15 mouse cellular contexts compared by ENCODE assay signal in the genomic region with DNA sequence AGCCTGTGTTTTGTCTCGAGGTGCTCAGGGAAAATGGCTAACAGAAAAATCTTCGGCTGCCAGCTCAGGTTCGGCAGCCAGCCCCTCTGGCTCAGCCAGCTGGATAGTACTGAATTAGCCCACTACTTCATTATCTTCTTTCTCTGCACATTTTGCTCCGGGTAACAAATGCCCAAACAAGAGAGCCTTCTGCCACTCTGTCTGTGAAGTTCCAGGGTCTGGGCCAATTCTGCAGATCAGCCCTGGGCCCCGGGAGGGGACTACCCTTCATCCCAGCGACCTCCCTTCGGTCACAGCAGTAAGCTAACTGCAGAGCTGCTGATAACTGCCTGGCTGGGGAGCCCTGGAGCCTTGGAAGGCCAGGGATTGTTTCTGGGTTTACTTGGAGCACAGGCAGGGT.
DNase-seq lines count a peak whose midpoint lies in the region; ATAC-seq and TF ChIP-seq lines count a peak whose summit lies in the region.
"Had no signal": no experiment of that assay in that cellular context is flagged by ENCODE, and none has a peak within 500 bp of the region (broad histone marks: within the 10 kb centered on the region; RNA-seq: fewer than 3 reads in every experiment).

No protein-coding gene starts in this region.

- no peak overlapping the region for H3K4me3 ChIP-seq in forebrain, embryonic 14.5 days (ENCODE audit: low read depth, low read length)
- no peak overlapping the region for H3K4me3 ChIP-seq in forebrain, embryonic 12.5 days (replicated peaks)
- H3K4me3 ChIP-seq in hindbrain, postnatal 0 days (ENCODE audit: low read length), result no peak overlapping the region
- no peak overlapping the region for H3K4me3 ChIP-seq in hindbrain, embryonic 11.5 days (ENCODE audit: low read depth, low read length)
- no peak overlapping the region for H3K4me3 ChIP-seq in stomach, postnatal 0 days (ENCODE audit: low read depth, low read length)
- H3K4me3 ChIP-seq: heart, embryonic 13.5 days; megakaryocyte, embryonic 14.5 days had no signal

- no peak for TF ChIP-seq EP300 in stomach, postnatal 0 days (optimal IDR thresholded peaks at IDR 0.05)

- no peaks in the 10 kb centered on the region for H3K9me3 ChIP-seq in forebrain, embryonic 14.5 days (replicated peaks; ENCODE audit: control insufficient read depth, low read length)
- no peaks in the 10 kb centered on the region for H3K9me3 ChIP-seq in forebrain, embryonic 12.5 days
- H3K9me3 ChIP-seq in hindbrain, postnatal 0 days (ENCODE audit: low read length), result no peaks in the 10 kb centered on the region
- H3K9me3 ChIP-seq in hindbrain, embryonic 11.5 days (ENCODE audit: control insufficient read depth, low read length), result no peaks in the 10 kb centered on the region
- no peaks in the 10 kb centered on the region for H3K9me3 ChIP-seq in stomach, postnatal 0 days (ENCODE audit: control insufficient read depth, low read length)
- H3K9me3 ChIP-seq: heart, embryonic 13.5 days had no signal

- H3K4me1 ChIP-seq in forebrain, embryonic 14.5 days (ENCODE audit: control insufficient read depth, insufficient read depth, low read length), result no peaks in the 10 kb centered on the region
- no peaks in the 10 kb centered on the region; the same call in 1 of the 2 replicates for H3K4me1 ChIP-seq in forebrain, embryonic 12.5 days
- no peaks in the 10 kb centered on the region for H3K4me1 ChIP-seq in hindbrain, postnatal 0 days (ENCODE audit: insufficient read depth, low read length)
- H3K4me1 ChIP-seq in hindbrain, embryonic 11.5 days (replicated peaks; ENCODE audit: control insufficient read depth, insufficient read depth, low read length), result no peaks in the 10 kb centered on the region
- no peaks in the 10 kb centered on the region for H3K4me1 ChIP-seq in stomach, postnatal 0 days (replicated peaks; ENCODE audit: control insufficient read depth, insufficient read depth)
- H3K4me1 ChIP-seq: megakaryocyte, embryonic 14.5 days had no signal

- TF ChIP-seq CTCF in hindbrain, postnatal 0 days (IDR thresholded peaks at IDR 0.05; ENCODE audit: low read depth), result no peak
- no peak for TF ChIP-seq CTCF in stomach, postnatal 0 days (IDR thresholded peaks at IDR 0.05; ENCODE audit: low read depth)

- H3K27me3 ChIP-seq in forebrain, embryonic 14.5 days (replicated peaks; ENCODE audit: control insufficient read depth, insufficient read depth, low read length), result no peaks in the 10 kb centered on the region
- no peaks in the 10 kb centered on the region for H3K27me3 ChIP-seq in forebrain, embryonic 12.5 days
- no peaks in the 10 kb centered on the region for H3K27me3 ChIP-seq in hindbrain, postnatal 0 days (ENCODE audit: insufficient read depth, low read length)
- H3K27me3 ChIP-seq in hindbrain, embryonic 11.5 days (ENCODE audit: control insufficient read depth, insufficient read depth, low read length), result no peaks in the 10 kb centered on the region
- no peaks in the 10 kb centered on the region for H3K27me3 ChIP-seq in stomach, postnatal 0 days (ENCODE audit: control insufficient read depth, insufficient read depth, low read length)
- H3K27me3 ChIP-seq: heart, embryonic 13.5 days; megakaryocyte, embryonic 14.5 days had no signal

- peak; percentile 64 for DNase-seq in forebrain, embryonic 14.5 days (ENCODE audit: low spot score)
- peak; percentile 47 for DNase-seq in hindbrain, postnatal 0 days (ENCODE audit: low spot score)
- no peak for DNase-seq in hindbrain, embryonic 11.5 days (ENCODE audit: low spot score)
- peak; percentile 11 for DNase-seq in right cerebral cortex, postnatal 4 days
- no peak for DNase-seq in right cerebral cortex, adult 18-20 months
- DNase-seq in stomach, postnatal 0 days (ENCODE audit: low spot score), result no peak
- no peak for DNase-seq in liver
- DNase-seq: embryo, embryonic 11 days; gastrocnemius, postnatal 25 days had no signal

- no peak overlapping the region for H3K9ac ChIP-seq in forebrain, embryonic 14.5 days (ENCODE audit: low read length)
- no peak overlapping the region for H3K9ac ChIP-seq in forebrain, embryonic 12.5 days
- H3K9ac ChIP-seq in hindbrain, postnatal 0 days (replicated peaks; ENCODE audit: low read length), result no peak overlapping the region
- no peak overlapping the region for H3K9ac ChIP-seq in hindbrain, embryonic 11.5 days (ENCODE audit: low read depth, low read length)
- H3K9ac ChIP-seq in stomach, postnatal 0 days (ENCODE audit: low read length), result peak overlapping the region; percentile 8; the same call in 1 of the 2 replicates
- H3K9ac ChIP-seq: heart, embryonic 13.5 days; liver, embryonic 14.5 days had no signal

- 33% methylated on average over 7 of the region's 7 CpGs for WGBS in forebrain, embryonic 14.5 days
- 46% methylated on average over 7 of the region's 7 CpGs for WGBS in forebrain, embryonic 12.5 days
- 25% methylated on average over 7 of the region's 7 CpGs for WGBS in hindbrain, postnatal 0 days
- WGBS in hindbrain, embryonic 11.5 days, result 58% methylated on average over 7 of the region's 7 CpGs
- WGBS in stomach, postnatal 0 days, result 44% methylated on average over 7 of the region's 7 CpGs

- ATAC-seq in forebrain, embryonic 14.5 days, result peak; percentile 61
- ATAC-seq in forebrain, embryonic 12.5 days (ENCODE audit: low FRiP score), result no peak
- no peak for ATAC-seq in hindbrain, postnatal 0 days
- no peak for ATAC-seq in hindbrain, embryonic 11.5 days (ENCODE audit: low FRiP score)
- no peak for ATAC-seq in stomach, postnatal 0 days (ENCODE audit: low FRiP score, low TSS enrichment)
- ATAC-seq: inflammation-experienced regulatory T-cells, adult 6 months; lung, postnatal 0 days had no signal

- H3K4me2 ChIP-seq in forebrain, embryonic 14.5 days (ENCODE audit: low read length), result no peak overlapping the region
- no peak overlapping the region for H3K4me2 ChIP-seq in forebrain, embryonic 12.5 days
- H3K4me2 ChIP-seq in hindbrain, postnatal 0 days (ENCODE audit: low read depth, low read length), result no peak overlapping the region
- H3K4me2 ChIP-seq in hindbrain, embryonic 11.5 days (replicated peaks; ENCODE audit: low read depth, low read length), result no peak overlapping the region
- H3K4me2 ChIP-seq in stomach, postnatal 0 days (replicated peaks; ENCODE audit: low read depth), result no peak overlapping the region
- H3K4me2 ChIP-seq: heart, embryonic 13.5 days had no signal

- H3K27ac ChIP-seq in forebrain, embryonic 14.5 days (ENCODE audit: low read depth, low read length), result no peak overlapping the region
- no peak overlapping the region for H3K27ac ChIP-seq in forebrain, embryonic 12.5 days
- H3K27ac ChIP-seq in hindbrain, postnatal 0 days, result no peak overlapping the region
- no peak overlapping the region for H3K27ac ChIP-seq in hindbrain, embryonic 11.5 days (ENCODE audit: low read depth, low read length)
- H3K27ac ChIP-seq in stomach, postnatal 0 days (replicated peaks), result no peak overlapping the region
- H3K27ac ChIP-seq: heart, embryonic 13.5 days; liver, embryonic 14.5 days had no signal

- H3K36me3 ChIP-seq in forebrain, embryonic 14.5 days (ENCODE audit: control insufficient read depth, insufficient read depth, low read length), result no peaks in the 10 kb centered on the region
- H3K36me3 ChIP-seq in forebrain, embryonic 12.5 days (replicated peaks), result no peaks in the 10 kb centered on the region
- no peaks in the 10 kb centered on the region for H3K36me3 ChIP-seq in hindbrain, postnatal 0 days (ENCODE audit: insufficient read depth, low read length)
- H3K36me3 ChIP-seq in hindbrain, embryonic 11.5 days (ENCODE audit: control insufficient read depth, insufficient read depth, low read length), result no peaks in the 10 kb centered on the region
- H3K36me3 ChIP-seq in stomach, postnatal 0 days (ENCODE audit: control insufficient read depth, insufficient read depth, low read length), result no peaks in the 10 kb centered on the region
- H3K36me3 ChIP-seq: heart, embryonic 13.5 days had no signal

Comparison
In these comparisons a context has a peak if more than half of its experiments do, and no peak if none do; other contexts are left out.
1. DNase-seq: peak in forebrain, embryonic 14.5 days (single experiment), hindbrain, postnatal 0 days (single experiment) and right cerebral cortex, postnatal 4 days (single experiment); none in hindbrain, embryonic 11.5 days (single experiment), right cerebral cortex, adult 18-20 months (single experiment), stomach, postnatal 0 days (single experiment) and liver (single experiment).